22 mouse cellular contexts compared by ENCODE assay signal in the genomic region with DNA sequence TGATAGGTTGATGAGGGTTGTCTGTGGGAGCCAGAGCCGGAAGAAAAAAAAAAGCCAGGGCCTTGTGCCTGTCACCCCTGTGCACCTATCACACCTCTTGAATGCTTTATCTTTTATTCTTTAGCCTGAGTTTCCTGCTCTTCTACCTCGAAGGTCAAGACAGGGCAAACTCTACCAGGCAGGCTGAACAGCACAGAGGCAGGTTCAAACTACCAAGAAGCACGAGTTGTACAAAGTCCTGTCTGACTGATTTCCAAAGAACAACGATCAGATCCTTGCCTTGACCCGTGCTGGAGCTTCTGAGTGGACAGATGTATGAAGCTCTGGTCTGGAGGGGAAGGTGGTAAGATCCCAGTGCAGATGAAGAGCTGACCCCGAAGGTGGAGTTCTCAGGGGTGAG. TPM values are rescaled to one million over a fixed set of nuclear protein-coding genes. Genes with fewer than 3 reads are reported as not detected.
A peak's percentile ranks its signal among the peaks of the same experiment; 100 is the strongest.
DNase-seq lines count a peak whose midpoint lies in the region; ATAC-seq and TF ChIP-seq lines count a peak whose summit lies in the region.
"Had no signal": no experiment of that assay in that cellular context is flagged by ENCODE, and none has a peak within 500 bp of the region (broad histone marks: within the 10 kb centered on the region; RNA-seq: fewer than 3 reads in every experiment).

No protein-coding gene starts in this region.

- DNase-seq in heart, adult 11 months: no peak
- DNase-seq in liver, adult 2 months (ENCODE audit: extremely low read depth, low read depth, low spot score): peak; percentile 58
- DNase-seq in kidney, postnatal 14 days: peak; percentile 65
- no peak for DNase-seq in layer of hippocampus, postnatal 14 days (ENCODE audit: low spot score in 2 of 2)
- DNase-seq: adrenal gland, adult 2 months; cerebellum, adult 2 months; cerebellum, postnatal 36 days; gastrocnemius, postnatal 36 days; right cerebral cortex, postnatal 4 days had no signal

- no peaks in the 10 kb centered on the region for H3K9me3 ChIP-seq in heart, embryonic 16.5 days (replicated peaks; ENCODE audit: control insufficient read depth, low read length)
- no peaks in the 10 kb centered on the region for H3K9me3 ChIP-seq in liver, embryonic 12.5 days (replicated peaks)
- H3K9me3 ChIP-seq: embryonic facial prominence, embryonic 15.5 days; hindbrain, embryonic 10.5 days; lung, embryonic 15.5 days; midbrain, embryonic 12.5 days; neural tube, embryonic 12.5 days had no signal

- H3K27ac ChIP-seq in heart, embryonic 16.5 days (ENCODE audit: low read length): peak overlapping the region; percentile 34; the same call in 1 of the 2 replicates
- H3K27ac ChIP-seq in liver, adult 2 months (replicated peaks; ENCODE audit: insufficient read depth, low read depth, low read length): no peak overlapping the region
- no peak overlapping the region for H3K27ac ChIP-seq in liver, embryonic 12.5 days
- H3K27ac ChIP-seq: hindbrain, embryonic 10.5 days; left cerebral cortex, adult 2 months; liver, embryonic 14.5 days; lung, embryonic 15.5 days; midbrain, embryonic 12.5 days; neural tube, embryonic 12.5 days; stomach, postnatal 0 days had no signal

- H3K27me3 ChIP-seq in heart, embryonic 16.5 days (ENCODE audit: control insufficient read depth, insufficient read depth, low read length): no peaks in the 10 kb centered on the region
- no peaks in the 10 kb centered on the region for H3K27me3 ChIP-seq in liver, adult 2 months (ENCODE audit: control insufficient read depth, insufficient read depth, low read length)
- no peaks in the 10 kb centered on the region; the same call in 1 of the 2 replicates for H3K27me3 ChIP-seq in liver, embryonic 12.5 days (replicated peaks)
- H3K27me3 ChIP-seq: embryonic facial prominence, embryonic 15.5 days; lung, embryonic 15.5 days; midbrain, embryonic 12.5 days; neural tube, embryonic 12.5 days had no signal

- no peak for ATAC-seq in heart, embryonic 16.5 days (replicated peaks; ENCODE audit: extremely low read depth, insufficient read depth, low FRiP score)
- no peak for ATAC-seq in liver, embryonic 12.5 days
- no peak for ATAC-seq in CD4-positive, CD25-positive, alpha-beta regulatory T cell, adult 4 months
- ATAC-seq: forebrain, embryonic 16.5 days; inflammation-experienced regulatory T-cells, adult 6 months had no signal

- H3K4me1 ChIP-seq in heart, embryonic 16.5 days (ENCODE audit: control insufficient read depth, insufficient read depth, low read length): peaks cover 83% of the 10 kb centered on the region
- 0 out of 2 replicates have a peak, but pooled peaks cover 1% of the 10 kb centered on the region for H3K4me1 ChIP-seq in liver, adult 2 months (ENCODE audit: control insufficient read depth, insufficient read depth, low read length)
- H3K4me1 ChIP-seq in liver, embryonic 12.5 days: peaks cover 16% of the 10 kb centered on the region
- H3K4me1 ChIP-seq: midbrain, embryonic 12.5 days; neural tube, embryonic 12.5 days had no signal

- no peak overlapping the region for H3K4me2 ChIP-seq in heart, embryonic 16.5 days (ENCODE audit: low read depth, low read length)
- H3K4me2 ChIP-seq in liver, embryonic 12.5 days: no peak overlapping the region
- H3K4me2 ChIP-seq: embryonic facial prominence, embryonic 15.5 days; lung, embryonic 15.5 days; midbrain, embryonic 12.5 days; neural tube, embryonic 12.5 days had no signal

- H3K9ac ChIP-seq in heart, embryonic 16.5 days (ENCODE audit: low read length): peak overlapping the region; percentile 15; the same call in 1 of the 2 replicates
- no peak overlapping the region for H3K9ac ChIP-seq in liver, adult 2 months (ENCODE audit: low read depth, low read length)
- H3K9ac ChIP-seq in liver, embryonic 12.5 days: no peak overlapping the region
- H3K9ac ChIP-seq: embryonic facial prominence, embryonic 15.5 days; liver, embryonic 14.5 days; lung, embryonic 15.5 days; midbrain, embryonic 12.5 days; neural tube, embryonic 12.5 days had no signal

- whole genome bisulfite sequencing in heart, embryonic 16.5 days: 55% methylated on average over 6 of the region's 6 CpGs
- WGBS in liver, adult 2 months: 47% methylated on average over 6 of the region's 6 CpGs
- 63% methylated on average over 6 of the region's 6 CpGs for WGBS in liver, embryonic 12.5 days (ENCODE audit: insufficient replicate concordance)

- H3K4me3 ChIP-seq in heart, embryonic 16.5 days (ENCODE audit: low read length): no peak overlapping the region
- no peak overlapping the region for H3K4me3 ChIP-seq in liver, adult 2 months (ENCODE audit: insufficient read depth, low read depth, low read length)
- no peak overlapping the region for H3K4me3 ChIP-seq in liver, embryonic 12.5 days
- H3K4me3 ChIP-seq: embryonic facial prominence, embryonic 15.5 days; hindbrain, embryonic 10.5 days; left cerebral cortex, adult 2 months; lung, embryonic 15.5 days; midbrain, embryonic 12.5 days; neural tube, embryonic 12.5 days had no signal

- H3K79me2 ChIP-seq in liver, adult 2 months (ENCODE audit: control insufficient read depth, insufficient read depth, low read length): peaks cover 37% of the 10 kb centered on the region; the same call in 1 of the 2 replicates

- peaks cover 11% of the 10 kb centered on the region; the same call in 1 of the 2 replicates for H3K36me3 ChIP-seq in heart, embryonic 16.5 days (ENCODE audit: control insufficient read depth, insufficient read depth)
- no peaks in the 10 kb centered on the region; the same call in none of the 2 replicates for H3K36me3 ChIP-seq in liver, adult 2 months (ENCODE audit: control insufficient read depth, insufficient read depth, low read length)
- no peaks in the 10 kb centered on the region for H3K36me3 ChIP-seq in liver, embryonic 12.5 days
- H3K36me3 ChIP-seq: embryonic facial prominence, embryonic 15.5 days; hindbrain, embryonic 10.5 days; lung, embryonic 15.5 days; midbrain, embryonic 12.5 days; neural tube, embryonic 12.5 days had no signal

- no peak for TF ChIP-seq POLR2A in liver, adult 2 months (IDR thresholded peaks at IDR 0.05; ENCODE audit: extremely low read depth, insufficient read depth, low read length)

- no peak for TF ChIP-seq CTCF in liver, adult 2 months (IDR thresholded peaks at IDR 0.05; ENCODE audit: low read depth, low read length)

RNA-seq across cellular contexts. Expression of a gene that starts 20.8 kb away (rescaled TPM):
- 28.0 and 28.2 TPM in 2 replicates for polyA plus RNA-seq in heart, embryonic 16.5 days (2015; fragmentation: Nextera tagmentation; extraction: Ambion mirVana)
- total RNA-seq in liver, adult 2 months (2014; rRNA removed): 2.7 and 4.4 TPM in 2 replicates
- polyA plus RNA-seq in liver, adult 2 months (2012; rRNA removed): 5.1 and 6.6 TPM in 2 replicates
- polyA plus RNA-seq in liver, embryonic 12.5 days (2016; fragmentation: Nextera tagmentation; extraction: Ambion mirVana): 5.0 and 5.1 TPM in 2 replicates
- polyA plus RNA-seq in CD4-positive, CD25-positive, alpha-beta regulatory T cell, adult 4 months (2017; shearing (Covaris generic)): 1 to 10 TPM; 3.2 to 3.3 TPM
- total RNA-seq in layer of hippocampus, postnatal 14 days (2021): 10 to 100 TPM in 1 of 2 experiments, 1 to 10 TPM in 1; 9.4 to 11.0 TPM

Comparison
In these comparisons a context has a peak if more than half of its experiments do, and no peak if none do; other contexts are left out.
1. DNase-seq: peak in liver, adult 2 months (single experiment) and kidney, postnatal 14 days (single experiment); none in heart, adult 11 months (single experiment) and layer of hippocampus, postnatal 14 days (0 of 2).